Mouse (Mus musculus) right cerebral cortex, postnatal 14 days (tissue): ENCODE results near the gene Sh3bp5.
"Not testable (repeated sequence)": the region's sequence is repeated elsewhere in the genome, so short reads cannot be mapped to it uniquely, and the experiment has no call there.

ENCODE experiments used
- DNase-seq: peaks from one replicate; pipeline ENCODE4 v3.0.0; 2022

Sh3bp5 gene

DNA sequence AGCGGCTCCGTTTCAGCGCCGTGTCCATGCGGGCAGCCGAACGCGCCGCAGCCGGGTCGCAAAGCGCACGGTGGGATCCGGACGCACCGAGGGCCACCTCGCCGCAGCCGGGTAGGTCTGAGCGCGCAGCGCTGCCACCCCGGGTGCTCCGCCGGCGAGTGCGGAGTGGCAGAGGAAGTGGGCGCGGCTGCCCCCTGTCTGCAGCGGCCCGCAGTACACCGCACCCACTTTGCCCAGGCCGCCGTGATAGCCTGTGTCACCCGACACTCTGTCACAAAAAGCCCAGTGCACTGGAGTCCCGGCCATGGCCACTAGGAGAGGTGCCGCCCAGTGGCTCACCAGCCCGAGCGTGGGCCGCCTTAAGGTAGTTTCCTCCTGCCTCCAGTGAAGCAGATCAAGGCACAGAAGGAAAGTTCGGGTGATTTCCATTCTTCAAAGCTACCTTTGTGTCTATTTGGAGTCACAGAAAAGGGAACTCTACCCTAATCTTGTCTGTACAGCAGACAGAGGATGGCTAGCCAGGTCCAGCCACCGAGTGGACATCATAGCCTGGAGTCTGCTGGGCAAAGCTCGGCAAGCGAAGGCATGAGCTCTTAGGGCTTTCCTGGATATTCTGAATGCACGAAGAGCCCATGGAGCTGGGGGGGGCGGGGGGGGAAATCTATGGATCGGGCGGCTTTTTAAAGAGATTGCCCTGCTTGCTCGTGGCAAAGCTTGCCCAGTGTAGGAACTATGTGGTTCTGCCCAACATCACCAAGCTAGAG, at the start of gene Sh3bp5:
TSS of gene Sh3bp5 (minus strand) at position 149 of the 764 bp plus-strand sequence.
- peak; percentile 90 for DNase-seq

DNA sequence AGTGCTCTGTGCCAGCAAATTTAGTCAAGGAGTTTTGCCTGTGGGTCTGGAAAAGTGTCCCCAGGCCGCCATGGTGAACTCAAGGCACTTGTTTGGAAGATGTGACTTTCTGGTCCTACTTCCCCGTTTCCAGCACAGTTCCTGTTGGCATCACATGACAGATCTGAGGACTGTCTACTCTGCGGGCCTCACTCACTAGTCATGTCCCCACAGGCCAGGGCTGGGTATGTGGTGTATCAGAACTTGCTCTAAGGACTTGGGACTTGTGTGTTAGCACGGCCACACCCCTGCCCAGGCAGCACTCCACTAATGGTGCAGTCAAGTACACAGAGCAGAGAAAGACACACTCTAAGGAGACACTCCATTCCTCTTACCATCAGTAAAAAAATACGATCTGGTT, 46.5 kb upstream of the Sh3bp5 start:
- DNase-seq, result no peak

DNA sequence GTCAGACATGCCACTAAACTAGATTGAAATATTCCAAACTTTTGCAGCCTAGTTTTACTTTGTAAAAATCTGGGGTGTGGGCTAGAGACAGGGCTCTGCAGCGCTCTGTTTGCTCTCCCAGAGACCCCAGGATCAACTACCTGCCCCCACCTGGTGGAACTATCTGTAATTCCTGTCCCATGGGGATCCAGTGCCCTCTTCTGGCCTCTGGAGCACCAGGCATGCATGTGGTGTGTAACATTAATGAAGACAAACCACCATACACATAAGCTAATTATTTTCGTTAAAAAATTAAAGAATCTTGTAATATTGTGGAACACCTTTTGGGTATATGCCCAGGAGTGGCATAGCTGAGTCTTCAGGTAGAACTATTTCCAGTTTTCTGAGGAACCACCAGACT, 37.4 kb upstream of the Sh3bp5 start:
- DNase-seq, result no peak

DNA sequence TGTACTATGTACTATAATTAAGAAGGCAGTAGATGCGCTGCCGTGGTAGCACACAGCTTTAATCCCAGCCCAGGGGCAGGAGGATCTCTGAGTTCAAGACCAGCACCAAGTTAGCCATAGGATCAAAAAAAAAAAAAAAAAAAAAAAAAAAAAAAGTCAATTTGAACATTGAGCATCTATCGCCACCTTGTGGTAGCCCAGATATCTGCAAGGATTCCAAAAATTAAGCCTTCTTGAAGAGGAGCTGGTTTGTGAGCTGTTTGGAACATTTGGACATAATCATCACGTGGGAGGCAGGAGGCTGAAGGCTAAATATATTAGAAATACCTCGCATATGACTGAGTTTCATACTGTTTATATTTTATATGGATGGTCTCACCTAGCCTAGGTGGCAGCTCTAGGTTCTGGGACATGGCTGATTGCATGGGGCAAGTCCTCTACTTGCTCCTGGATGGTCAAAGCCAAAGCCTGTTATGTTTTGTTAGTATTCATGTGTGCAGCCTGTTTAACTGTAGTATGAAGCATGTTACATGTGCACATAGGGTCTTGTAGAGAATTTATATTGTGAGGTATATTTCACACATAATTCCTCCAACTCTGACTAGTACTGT, 36.7 kb upstream of the Sh3bp5 start:
- peak; percentile 61 for DNase-seq

DNA sequence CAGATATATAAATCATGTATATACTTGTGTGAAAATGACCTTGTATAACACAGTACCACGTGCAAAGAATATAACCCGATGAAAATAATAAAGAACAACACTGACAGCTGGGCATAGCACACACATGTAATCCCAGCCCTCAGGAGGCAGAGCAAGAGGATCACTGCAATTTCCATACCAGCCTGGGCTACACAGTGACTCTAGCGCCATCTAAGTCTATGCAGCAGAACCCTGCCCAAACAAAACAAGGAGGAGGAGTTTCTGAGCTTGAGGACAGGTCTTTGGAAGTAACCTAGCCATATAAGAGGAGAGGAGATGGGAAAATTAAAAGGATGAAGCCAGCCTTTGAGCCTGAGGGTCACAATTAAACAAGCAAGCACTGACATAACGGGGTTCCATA, 33.8 kb upstream of the Sh3bp5 start:
- DNase-seq, result no peak

DNA sequence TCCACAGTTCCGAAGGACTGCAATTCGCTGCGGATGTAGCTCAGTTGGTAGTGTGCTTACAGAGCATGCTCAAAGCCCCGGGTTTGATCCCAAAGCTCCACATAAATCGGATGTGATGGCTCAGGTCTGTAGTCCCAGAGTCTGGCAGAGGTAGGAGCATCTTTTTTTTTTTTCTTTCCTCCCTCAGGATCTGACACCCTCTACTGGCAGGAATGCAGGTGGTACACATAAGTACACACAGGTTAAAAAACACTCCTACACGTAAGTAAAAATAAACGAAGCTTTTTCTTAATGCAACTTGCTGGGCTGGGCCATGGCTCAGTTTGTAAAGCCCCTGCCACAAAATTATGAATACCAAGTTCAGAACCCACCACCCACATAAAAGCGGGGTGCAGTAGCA, 28.3 kb upstream of the Sh3bp5 start:
- no peak for DNase-seq

DNA sequence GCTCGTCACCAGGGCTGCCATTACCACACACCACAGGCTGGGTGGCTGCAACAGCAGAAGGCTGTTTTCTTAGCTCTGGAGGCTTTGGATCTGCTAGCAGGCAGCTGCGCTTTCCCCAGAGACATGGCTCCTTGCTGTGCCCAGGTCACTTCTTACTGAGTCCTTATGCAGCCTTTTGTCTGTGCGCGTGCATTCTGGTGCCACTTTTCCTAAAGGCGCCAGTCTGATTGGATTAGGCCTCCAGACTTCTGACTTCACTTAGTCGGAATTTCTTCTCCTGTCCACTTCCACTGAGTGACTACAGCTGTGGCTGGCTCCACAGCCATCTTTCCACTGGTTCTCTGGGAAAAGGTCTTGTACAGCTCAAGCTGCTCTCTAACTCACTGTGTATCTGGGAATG, 27.0 kb upstream of the Sh3bp5 start:
- no peak for DNase-seq

DNA sequence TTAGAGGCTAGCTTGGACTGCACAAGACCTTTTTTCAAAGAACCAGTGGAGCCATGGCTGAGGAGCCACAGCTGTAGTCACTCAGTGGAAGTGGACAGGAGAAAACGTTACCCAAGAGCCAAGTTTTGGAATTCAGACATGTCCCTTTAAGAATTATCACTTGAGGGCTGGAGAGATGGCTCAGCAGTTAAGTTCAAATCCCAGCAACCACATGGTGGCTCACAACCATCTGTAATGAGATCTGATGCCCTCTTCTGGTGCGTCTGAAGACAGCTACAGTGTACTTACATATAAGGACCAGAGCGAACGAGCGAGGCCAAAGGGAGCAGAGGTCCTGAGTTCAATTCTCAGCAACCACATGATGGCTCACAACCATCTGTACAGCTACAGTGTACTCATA, 26.3 kb upstream of the Sh3bp5 start:
- not testable (repeated sequence) for DNase-seq

DNA sequence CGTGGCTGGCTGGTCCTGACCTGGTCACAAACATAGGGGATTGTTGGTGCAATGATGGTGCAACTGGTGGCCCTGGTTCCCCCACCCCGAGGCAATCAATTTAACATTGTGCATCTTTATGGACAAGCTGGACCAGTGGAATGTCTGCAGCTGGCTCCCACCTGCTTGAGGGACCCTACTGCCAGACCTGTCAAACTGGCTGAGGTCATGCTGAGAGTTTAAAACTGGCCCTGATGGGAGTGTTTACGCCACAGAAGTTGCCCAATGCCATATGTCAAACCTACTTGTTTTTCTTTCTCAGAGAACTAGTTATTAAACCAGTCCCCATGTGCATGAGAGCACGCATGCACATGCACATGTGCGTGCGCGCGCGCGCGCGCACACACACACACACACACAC, 22.1 kb upstream of the Sh3bp5 start:
- DNase-seq, result no peak

DNA sequence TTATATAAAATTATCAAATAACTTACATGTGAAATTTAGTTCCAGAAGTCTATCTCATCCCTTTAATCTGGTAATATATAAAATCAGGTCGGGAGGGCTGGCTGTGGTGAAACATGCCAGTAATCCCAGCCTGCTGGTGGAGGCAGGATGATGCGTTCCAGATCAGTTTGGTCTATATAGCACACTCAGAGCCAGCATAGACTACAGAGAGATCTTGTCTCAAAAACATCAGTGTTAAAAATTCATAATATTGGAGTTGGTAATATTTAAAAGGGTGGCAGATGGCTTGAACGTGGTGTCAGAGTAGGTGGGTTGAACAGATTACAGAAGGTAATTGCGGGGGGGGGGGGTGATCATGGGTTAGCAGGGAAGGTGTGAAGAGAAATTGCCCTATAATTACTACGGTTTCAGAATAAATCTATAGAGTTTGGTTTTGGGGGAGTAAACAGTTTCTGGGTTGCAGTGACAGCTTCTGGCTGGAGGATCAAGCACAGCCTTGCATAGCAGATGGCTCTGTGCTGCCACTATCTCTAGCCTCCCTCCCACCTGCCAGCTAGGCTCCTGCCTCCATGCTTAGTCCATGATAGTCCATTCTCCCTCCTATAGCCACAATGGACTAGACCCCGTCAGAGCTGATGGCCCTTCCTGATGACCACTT, 20.3 kb upstream of the Sh3bp5 start:
- DNase-seq, result no peak

DNA sequence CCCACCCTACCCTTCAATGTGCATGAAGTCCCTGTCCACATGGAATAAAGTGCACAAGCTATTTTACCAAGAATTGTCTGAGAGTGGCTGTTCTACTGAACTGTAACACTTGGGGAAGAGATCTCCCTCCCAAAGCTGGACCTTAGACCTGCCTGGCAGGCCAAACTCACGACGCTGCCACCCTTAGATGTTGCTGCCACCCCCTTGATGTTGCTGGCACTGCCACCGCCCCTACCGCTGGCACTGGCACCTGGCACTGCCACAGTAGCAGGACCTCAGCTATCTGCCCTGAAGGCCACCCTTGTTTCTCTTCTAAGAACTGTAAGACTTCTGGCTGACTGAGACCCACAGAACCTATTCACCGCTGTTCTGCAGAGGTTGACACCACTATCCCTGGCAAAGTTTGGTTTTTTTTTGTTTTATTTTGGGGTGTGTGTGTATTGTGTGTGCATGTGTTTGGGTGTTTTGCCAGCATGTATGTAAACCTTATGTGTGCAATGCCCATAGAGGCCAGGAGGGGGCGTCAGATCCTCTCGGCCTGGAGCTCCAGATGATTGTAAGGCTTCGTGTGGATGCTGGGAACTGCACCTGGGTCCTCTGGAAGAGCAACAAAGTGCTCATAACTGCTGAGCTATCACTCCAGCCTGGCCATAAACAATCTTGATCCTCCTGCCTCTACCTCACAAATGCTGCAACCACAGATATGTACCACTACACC, 19.1 kb upstream of the Sh3bp5 start:
- no peak for DNase-seq

DNA sequence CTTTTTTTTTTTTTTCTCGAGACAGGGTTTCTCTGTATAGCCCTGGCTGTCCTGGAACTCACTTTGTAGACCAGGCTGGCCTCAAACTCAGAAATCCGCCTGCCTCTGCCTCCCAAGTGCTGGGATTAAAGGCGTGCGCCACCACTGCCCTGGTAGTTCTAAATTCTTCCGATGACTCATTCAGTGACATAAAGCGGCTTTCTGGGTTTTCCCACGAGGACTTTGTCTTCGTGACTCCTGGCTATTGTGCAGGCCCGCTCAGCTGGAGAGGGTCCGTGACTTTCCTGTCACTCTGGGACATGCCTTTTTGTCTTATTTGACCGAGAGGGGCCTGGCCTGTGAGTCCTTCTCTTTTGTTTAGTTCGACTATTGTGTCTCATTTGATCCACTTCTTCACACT, 18.1 kb upstream of the Sh3bp5 start:
- DNase-seq, result not testable (repeated sequence)

DNA sequence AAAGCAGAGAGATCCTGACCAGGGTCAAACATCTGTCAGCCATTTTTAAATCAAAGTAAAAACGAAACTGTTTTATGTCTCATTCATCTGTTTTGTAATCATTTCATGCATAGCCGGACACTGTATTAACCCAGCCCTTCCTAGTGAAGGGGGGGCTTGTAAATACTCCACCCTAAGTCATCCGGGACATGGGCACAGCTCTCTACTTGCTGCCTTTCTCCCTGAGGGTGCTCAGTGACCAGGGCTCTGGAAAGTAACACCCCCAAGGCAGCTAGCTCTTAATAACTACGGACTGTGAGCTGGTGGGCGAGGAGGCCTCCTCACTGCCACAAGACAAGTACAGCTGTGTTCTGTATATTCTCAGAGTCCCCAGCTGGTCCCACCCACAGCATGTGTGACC, 13.1 kb upstream of the Sh3bp5 start:
- DNase-seq, result no peak

DNA sequence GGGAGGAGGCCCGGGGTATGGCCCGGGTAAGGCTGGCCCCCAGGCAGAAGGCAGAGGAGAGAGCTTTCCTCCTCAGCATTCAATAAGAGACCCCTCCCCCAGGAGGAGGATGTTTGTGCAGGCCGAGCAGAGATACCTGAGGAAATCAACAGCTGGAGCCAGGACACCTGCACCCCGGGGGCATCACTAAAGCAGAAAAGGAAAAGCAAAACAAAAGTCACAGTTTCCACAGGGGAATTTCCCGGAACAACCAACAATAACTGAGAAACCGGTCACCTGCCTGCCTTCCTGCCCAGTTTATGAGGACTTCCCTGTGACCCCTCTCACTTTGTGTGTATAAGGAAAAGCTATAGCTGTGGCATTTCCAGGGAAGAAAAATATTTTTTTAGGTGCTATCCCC, 7.7 kb upstream of the Sh3bp5 start:
- no peak for DNase-seq

DNA sequence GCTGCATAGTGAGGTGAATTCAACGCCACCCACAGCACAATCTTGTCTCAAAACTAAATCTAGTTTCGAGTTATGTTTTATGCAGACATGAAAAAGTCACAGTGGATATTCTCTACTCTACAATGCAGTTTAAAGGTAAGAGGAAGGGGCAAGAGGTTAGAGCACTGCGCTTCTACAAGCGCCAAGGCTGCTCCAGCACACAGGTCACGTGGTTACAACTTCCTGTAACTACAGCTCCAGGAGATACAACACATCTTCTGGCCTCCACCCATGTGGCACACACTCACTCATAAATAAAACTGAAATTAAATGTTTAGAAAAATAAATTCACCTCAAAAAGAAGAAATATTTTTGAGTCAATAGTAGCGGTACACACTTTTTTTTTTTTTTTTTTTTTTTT, 4.8 kb upstream of the Sh3bp5 start:
- DNase-seq, result no peak

DNA sequence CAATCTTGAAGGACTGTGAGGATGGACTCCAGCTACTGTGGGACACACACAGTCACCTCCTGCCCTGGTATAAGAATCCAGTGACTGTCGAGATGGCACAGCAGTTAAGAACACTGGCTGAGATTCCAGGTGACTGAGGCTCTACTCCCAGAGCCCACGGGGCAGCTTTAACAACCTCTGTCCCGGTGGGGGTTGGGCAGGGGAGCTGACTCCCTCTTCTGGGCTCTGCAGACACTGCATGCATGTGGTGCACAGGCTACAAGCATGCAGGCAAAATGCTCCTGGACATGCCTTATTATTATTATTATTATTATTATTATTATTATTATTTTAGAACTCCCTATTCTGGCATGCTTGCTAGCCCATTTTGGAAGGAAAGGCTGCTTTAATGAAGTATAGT, 4.4 kb upstream of the Sh3bp5 start:
- DNase-seq, result no peak

DNA sequence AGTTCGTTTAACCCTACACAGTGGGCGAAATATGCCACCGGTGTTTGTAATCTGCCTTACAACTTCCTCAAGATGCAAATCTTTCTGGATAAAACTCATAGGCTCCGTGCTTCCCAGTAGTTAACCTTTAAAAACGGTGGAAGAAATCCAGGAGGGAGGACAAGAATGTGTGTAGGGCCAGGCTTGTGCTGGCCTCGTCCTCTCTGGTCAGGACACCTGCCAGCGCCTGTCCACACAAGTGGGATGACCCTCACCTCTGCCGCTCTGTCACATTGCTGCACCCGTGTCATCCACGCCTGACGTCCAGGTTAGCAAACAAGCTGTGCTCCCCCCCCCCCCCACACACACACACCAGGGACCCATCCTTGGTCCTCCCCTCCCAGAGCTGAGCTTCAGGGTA, 3.4 kb upstream of the Sh3bp5 start:
- no peak for DNase-seq

DNA sequence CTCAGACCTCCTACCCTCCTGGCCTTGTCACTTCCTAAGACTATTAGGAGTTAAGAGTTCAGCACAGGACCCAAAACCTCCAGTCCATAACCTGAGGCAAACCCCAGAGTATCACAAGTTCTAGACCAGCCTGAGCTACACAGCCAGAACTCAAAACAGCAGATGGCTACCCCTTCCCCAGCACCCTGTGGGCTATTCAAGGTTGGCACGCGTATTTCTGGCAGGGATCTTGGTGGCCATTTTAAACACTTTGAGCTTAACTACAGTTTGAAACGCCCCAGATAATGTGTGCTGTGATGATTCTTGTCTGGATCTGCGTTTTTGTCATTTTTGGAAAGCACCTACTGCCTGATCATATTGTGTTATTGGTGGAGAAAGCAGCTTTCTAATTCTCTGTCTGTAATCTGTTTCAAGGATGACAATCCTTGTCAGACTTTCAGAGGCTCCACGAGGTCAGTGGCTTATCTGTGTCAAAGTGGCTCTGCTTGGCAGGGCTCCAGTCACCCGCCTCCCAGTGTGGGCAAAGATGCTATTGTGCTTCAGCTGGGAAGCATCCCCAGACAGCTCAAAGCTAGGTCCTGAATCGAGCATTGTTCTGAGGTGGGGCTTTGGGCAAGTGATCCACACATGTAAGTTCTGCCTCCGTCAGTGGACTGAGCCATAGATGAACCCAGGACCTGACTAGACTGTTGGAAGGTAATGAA, 2.1 kb upstream of the Sh3bp5 start:
- DNase-seq, result peak; percentile 39

DNA sequence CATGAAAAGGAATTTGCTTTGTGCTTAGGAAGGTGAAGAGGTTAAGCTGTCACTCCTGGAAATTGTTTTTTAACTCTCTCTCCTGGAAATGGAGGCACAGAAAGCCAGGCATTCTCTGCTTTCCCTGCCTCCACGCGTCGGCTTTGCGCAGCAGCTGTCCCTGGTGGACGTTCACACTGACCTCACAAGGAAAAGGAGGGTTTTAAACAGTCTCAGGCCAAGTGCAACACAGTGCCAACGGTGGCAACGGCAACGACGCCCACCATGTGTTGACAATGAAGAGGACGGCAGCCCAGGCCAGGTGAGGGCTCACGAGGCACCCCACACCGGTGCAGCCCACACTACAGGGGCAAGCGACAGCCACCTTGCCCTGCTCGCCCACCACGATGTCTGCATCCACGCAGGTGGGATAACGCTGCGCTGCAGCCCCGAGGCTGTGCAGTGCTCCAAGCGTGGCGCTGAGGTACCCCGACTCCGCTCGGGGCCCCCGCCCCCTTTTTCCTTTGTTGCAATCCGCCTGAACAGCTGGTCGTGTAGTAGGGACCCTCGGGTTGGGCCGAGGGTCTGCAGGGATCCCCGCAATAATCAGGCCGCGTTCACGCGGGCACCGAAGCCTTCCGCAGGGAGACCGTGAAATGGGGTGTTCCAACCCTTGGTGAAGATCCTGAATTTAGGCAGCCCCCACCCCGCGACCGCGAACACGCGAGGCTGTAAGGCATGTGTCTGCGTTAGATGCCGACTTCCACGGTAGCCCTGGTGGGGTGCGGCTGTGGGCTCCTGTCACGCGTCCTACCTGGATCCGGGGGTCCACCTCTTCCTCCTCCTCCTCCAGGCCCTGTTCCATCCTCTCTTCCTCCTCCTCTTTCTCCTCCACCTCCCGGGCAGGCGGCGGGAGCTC, 611 bp downstream of the Sh3bp5 start:
- DNase-seq, result peak; percentile 48

DNA sequence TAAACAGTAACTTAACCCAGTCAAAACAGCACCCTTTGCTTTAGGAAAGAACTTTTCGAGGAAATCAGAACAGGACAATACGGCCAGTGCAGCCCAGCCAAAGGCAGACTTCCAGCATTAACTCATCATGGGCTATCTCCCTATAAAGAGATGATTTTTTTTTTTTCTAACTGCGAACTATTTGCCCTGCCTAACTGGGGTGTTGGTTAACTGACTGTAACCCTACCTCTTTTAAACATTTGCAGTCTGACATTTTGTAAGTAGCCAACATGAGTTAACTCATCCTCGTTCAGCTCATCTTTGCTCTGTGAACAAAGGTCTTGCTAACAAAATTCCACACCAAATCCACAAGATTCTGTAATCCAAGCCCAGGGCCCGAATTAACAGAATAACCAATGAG, 1.5 kb downstream of the Sh3bp5 start:
- no peak for DNase-seq

DNA sequence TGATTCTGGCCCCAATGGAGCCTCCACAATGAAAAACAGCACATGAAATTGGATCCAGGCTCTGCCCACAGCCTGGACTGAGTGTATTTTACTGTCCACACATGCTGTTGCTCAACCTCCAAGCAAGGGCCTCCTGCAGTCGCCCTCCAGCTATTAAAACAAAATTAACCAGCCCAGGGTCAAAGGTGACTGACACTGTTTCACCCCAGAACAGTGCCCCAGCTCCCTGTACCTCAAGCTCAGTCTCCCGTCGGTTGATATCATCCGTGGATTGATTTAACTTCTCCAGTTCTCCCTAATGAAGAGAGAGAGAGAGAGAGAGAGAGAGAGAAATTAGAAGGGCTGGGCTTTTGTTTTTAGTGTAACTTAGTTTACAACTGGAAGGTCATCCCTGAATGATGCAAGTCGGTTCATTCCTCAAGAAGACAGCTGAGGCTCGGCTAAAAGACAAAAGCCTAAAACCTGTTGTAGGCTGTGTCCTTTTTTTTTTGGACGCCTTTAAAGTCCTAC, 2.0 kb downstream of the Sh3bp5 start:
- no peak for DNase-seq

DNA sequence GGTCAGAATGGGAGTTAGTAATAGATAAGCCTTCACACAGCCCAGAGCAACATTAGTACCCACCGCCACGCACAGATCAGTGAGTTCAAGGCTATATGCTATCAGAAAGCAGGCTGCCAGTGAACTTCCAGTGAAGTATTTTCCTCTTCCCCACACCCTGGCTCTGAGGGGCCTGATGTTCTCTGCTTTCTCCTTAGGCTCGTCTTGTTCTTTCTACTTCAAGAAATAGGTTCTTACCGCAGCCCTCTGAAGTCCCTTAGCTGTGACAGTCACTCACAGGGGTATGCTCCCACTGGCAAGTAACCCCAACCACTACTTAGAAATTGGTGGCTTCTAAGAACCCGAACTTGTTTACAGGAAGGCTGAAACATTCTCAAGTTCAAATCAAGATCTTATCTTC, 2.8 kb downstream of the Sh3bp5 start:
- no peak for DNase-seq
